Mouse (Mus musculus) adrenal gland, adult 2 months (tissue): ENCODE results near the gene Gsdma. TPM values are rescaled to one million over a fixed set of nuclear protein-coding genes. Genes with fewer than 3 reads are reported as not detected.
"Not testable (repeated sequence)": the region's sequence is repeated elsewhere in the genome, so short reads cannot be mapped to it uniquely, and the experiment has no call there.

ENCODE experiments used
- DNase-seq: peaks from one replicate; pipeline ENCODE4 v3.0.0; 2021
- polyA plus RNA-seq: library from polyadenylated mRNA; depleted of rRNA; stranded (reverse); fragments of >200 nt; gene quantifications from 2 replicates; pipeline ENCODE4 v1.2.3, GENCODE M21; 2012; rRNA removed
- total RNA-seq, 2 experiments: library from RNA; stranded (reverse); gene quantifications; 2 replicates each; pipeline ENCODE4 v1.2.3; 2021

Gsdma gene
- total and polyA plus RNA-seq, 3 experiments, result not detected

DNA sequence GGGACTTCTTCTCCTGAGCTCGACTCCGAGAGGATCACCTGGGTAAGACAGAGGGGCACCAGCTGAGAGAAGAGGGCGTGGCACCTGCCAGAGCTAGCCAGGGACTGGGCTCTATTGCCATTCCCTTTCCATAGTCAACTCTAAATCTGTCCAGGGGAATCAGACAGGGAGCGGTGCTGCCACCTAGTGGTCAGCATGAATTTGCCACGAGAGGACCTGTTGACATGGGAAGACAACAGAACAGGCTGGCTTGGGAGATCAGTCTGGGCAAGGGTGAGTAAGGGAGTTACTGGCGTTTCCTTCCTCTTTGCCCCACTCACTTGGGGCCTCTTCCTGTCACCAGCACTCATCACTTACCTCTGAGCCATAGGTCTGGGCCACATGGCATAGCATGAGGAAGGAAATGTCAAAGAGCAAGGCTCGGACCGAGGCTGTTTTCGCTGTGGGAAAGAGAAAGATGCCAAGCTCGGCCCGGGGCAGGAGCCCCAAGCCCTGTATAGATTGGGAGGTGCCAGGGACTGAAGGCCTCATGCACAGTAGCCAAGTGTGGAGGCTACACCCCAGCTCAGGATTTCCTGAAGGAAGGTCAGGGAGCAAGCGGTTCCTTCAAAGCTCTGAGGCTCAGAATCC, 46.4 kb downstream of the Gsdma start:
- DNase-seq, result peak; percentile 78

DNA sequence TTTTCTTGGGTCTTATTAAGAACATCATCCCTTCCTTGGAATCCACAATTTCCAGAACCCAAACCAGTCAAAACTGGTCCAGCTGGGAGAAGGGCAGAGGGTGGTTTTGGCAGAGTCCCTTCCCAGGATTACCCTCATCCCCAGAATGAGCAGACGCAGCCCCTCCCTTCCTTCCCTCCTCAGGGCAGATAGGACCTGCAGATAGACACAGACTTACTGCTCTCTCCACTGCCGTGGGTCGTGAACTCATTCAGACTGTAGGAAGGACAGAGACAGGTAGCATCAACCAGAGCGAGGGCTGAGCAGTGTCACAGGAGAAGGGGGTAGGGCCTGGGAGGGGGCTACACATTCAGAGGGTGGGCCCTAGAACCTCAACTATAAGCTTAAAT, 46.9 kb downstream of the Gsdma start:
- no peak for DNase-seq

DNA sequence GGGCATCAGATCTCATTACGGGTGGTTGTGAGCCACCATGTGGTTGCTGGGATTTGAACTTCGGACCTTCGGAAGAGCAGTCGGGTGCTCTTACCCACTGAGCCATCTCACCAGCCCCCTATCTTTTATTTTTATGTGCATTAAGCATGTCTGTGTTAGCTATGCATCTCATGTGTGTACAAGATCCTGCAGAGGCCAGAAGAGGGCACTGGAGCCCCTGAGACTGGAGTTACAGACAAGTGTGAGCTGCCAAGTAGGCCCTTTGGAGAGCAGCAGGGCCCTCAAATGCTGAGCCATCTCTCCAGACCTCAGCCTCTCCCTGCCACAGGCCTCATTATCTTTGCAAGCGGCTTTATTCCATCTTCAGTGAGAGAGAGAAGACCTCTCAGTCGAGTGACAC, 47.9 kb downstream of the Gsdma start:
- not testable (repeated sequence) for DNase-seq

DNA sequence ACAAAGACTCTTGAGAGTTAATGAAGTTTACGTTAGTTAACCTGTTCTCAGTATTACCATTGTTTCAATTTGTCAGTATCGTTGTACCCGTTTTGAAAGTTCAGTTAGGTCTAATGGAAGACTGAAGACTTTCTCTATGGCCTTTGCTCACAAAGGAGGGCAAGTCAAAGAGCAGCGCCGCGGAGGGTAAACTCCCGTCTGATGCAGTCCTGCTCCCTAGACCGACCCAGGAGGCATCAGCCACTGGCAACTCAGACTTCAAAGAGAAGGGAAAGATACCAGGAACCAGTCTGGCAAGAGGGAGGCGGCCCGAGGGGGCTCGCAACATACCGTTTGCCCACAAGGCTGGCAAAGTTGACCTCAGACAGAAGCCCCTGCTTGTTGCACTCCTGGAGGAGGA, 49.6 kb downstream of the Gsdma start:
- no peak for DNase-seq

DNA sequence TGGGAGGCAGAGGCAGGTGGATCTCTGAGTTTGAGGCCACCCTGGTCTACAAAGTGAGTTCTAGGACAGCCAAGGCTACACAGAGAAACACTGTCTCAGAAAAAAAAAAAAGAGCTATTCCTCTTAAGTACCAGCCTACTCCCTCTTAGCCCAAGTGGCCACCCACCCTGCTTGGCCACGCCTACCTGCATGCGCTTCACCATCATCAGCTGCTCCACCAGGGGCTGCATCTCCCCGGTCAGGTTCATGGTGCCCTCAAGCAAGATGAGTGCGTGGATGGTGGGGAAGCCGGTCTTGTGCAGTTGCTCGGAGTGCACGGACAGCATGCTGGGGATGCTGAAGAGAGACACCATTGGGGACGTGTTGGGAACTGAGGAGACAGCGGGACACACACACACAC, 51.8 kb downstream of the Gsdma start:
- no peak for DNase-seq

DNA sequence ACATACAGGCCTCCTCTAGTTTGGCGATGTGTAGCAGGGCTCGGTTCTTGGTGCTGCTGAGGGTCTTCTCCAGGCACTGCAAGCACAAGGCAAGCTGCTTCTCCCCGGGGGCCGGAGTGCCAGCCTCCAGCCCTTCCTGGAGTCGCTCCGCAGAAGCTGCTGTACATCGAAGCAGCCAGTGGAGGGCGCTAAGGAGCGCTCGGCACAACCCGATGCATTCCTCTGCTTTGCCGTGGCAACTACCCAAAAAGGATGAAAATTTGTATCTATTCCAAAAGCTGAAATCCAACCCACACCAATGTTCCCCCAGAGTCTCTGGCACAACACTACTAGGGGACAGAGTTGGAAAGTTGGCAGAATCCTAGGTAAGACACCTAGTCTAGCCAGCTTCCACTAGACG, 53.8 kb downstream of the Gsdma start:
- peak; percentile 80 for DNase-seq

DNA sequence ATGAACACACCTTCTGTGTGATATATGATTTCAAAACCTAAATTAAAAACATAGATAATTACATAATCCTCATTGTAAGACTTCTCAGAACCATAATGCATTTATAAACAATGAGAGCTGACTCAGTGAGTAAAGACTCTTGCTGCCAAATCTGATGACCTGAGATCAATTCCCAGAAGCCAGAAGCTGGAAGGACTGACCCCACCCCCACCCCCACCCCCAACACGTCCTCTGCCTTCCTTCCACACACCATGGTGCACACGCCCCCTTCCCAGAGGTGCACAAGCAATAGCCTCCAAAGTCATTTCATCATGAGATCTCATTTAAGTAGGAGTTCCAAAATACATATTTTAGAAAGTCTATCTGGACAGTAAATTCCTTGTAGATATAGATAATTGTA, 56.6 kb downstream of the Gsdma start:
- DNase-seq, result no peak

DNA sequence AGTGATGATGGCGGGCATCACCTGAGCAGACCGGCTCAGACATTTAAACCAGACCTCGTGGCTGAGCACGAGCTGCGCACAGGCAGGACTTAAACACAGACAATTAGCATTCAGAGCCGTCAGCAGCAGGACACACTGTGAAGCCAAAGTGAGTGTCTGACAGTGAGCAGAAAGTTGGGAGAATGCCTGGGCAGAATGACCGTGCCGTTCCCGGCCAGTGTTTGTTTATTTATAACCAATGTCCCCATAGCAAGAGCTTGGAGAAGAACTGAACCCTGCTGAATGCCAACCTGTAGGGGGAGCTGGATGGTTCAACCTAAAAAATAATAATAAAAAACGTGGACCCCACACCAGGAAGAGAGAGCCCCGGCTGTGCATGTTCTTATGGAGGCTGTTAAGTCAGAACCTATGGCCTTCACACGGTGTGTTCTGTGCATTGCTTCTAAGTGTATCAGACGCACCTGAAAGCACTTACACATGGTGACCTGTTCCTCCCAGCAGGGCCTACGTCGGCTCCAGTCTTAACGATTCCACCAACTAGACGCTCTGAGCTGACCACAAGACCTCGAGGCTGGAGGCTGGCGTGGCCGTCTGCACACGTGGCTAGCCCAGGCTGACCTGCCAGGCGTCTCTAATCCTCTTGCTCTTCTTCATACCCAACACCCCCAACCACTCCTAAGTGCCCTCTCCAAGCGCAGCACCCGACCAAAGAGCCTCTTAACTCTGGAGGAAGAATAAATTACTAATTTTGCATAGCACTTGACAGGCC, 57.5 kb downstream of the Gsdma start:
- DNase-seq, result peak; percentile 61

DNA sequence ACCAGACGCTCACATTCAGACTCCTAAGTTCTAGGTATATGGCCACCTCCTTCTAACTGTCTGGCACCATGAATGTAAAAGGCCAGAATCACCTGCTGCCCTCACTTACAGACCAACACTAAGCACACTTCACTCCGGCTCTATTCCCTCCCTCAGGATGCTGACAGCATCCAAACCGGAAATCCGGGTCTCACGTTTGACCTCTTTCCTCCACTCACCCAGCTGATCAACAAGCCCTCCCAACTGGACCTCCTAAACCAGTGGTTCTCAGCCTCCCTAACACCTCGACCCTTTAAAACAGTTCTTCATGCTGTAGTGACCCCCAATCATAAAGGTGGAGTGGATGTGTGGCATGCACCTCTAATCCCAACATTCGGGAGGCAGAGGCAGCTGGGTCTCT, 58.9 kb downstream of the Gsdma start:
- no peak for DNase-seq

DNA sequence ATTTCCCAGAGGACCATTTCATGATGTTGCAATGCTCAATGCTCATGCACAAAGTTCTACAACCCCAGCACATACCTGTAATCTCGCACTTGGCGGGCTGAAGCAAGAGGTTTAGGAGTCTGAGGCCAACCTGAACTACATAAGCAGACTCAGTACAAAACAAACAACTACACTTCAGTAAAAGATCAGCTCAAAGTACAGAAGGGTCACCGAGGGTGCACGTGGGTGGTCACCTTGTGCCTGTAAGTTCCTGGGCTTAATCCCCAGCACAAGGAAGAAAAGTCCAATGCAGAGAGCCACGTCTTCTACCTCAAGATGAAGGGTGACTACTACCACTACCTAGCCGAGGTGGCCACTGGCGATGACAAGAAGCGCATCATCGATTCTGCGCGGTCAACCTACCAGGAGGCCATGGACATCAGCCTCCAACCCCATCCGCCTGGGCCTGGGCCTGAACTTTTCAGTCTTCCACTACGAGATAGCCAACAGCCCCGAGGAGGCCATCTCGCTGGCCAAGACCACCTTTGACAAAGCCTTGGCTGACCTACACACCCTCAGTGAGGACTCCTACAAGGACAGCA, 61.9 kb downstream of the Gsdma start:
- no peak for DNase-seq

Other genes starting within 250 kb of the Gsdma start
- gene Mien1, start 225.4 kb upstream of the Gsdma start, total RNA-seq, result 10 to 100 TPM; 88.5 to 93.5 TPM
- 43.0 and 49.2 TPM in 2 replicates for gene Mien1, start 225.4 kb upstream of the Gsdma start, polyA plus RNA-seq
- gene Grb7, start 218.0 kb upstream of the Gsdma start, total RNA-seq, result under 1 TPM; 0.35 to 0.45 TPM
- 0.97 and 1.1 TPM in 2 replicates for gene Grb7, start 218.0 kb upstream of the Gsdma start, polyA plus RNA-seq
- gene Ikzf3, start 118.3 kb upstream of the Gsdma start, total RNA-seq, result under 1 TPM; 0.72 to 0.86 TPM
- gene Ikzf3, start 118.3 kb upstream of the Gsdma start, polyA plus RNA-seq, result 0.10 and 0.36 TPM in 2 replicates
- gene Zpbp2, start 113.3 kb upstream of the Gsdma start, total RNA-seq, result under 1 TPM; 0.66 to 0.69 TPM
- 0.10 and 0.30 TPM in 2 replicates for gene Zpbp2, start 113.3 kb upstream of the Gsdma start, polyA plus RNA-seq
- gene Ormdl3, start 77.0 kb upstream of the Gsdma start, total RNA-seq, result 100 to 1,000 TPM in 1 of 2 experiments, 10 to 100 TPM in 1; 94.9 to 180 TPM
- gene Ormdl3, start 77.0 kb upstream of the Gsdma start, polyA plus RNA-seq, result 151 and 188 TPM in 2 replicates
- not detected for gene Lrrc3c, start 66.1 kb upstream of the Gsdma start, total RNA-seq
- gene Lrrc3c, start 66.1 kb upstream of the Gsdma start, polyA plus RNA-seq, result not detected in 2 replicates
- gene Gm12355, start 38.7 kb upstream of the Gsdma start, total RNA-seq, result 10 to 100 TPM in 1 of 2 experiments, 1 to 10 TPM in 1; 6.3 to 15.3 TPM
- not detected in 2 replicates for gene Gm12355, start 38.7 kb upstream of the Gsdma start, polyA plus RNA-seq
- 10 to 100 TPM in 1 of 2 experiments, 1 to 10 TPM in 1; 4.7 to 19.4 TPM for gene Gsdma3, start 38.0 kb upstream of the Gsdma start, total RNA-seq
- not detected in 2 replicates for gene Gsdma3, start 38.0 kb upstream of the Gsdma start, polyA plus RNA-seq
- under 1 TPM; 0.35 to 0.69 TPM for gene Gsdma2, start 17.6 kb upstream of the Gsdma start, total RNA-seq
- gene Gsdma2, start 17.6 kb upstream of the Gsdma start, polyA plus RNA-seq, result 0.12 TPM in 2 replicates
- 100 to 1,000 TPM; 128 to 130 TPM for gene Psmd3, start 18.2 kb downstream of the Gsdma start, total RNA-seq
- gene Psmd3, start 18.2 kb downstream of the Gsdma start, polyA plus RNA-seq, result 177 and 195 TPM in 2 replicates
- not detected for gene Csf3, start 36.9 kb downstream of the Gsdma start, total RNA-seq
- 0.26 TPM in 1 of 2 replicates, not detected in the other for gene Csf3, start 36.9 kb downstream of the Gsdma start, polyA plus RNA-seq
- 10 to 100 TPM; 45.3 to 55.1 TPM for gene Med24, start 65.1 kb downstream of the Gsdma start, total RNA-seq
- gene Med24, start 65.1 kb downstream of the Gsdma start, polyA plus RNA-seq, result 74.3 and 99.6 TPM in 2 replicates
- 10 to 100 TPM; 84.6 to 86.1 TPM for gene Thra, start 76.3 kb downstream of the Gsdma start, total RNA-seq
- 105 and 132 TPM in 2 replicates for gene Thra, start 76.3 kb downstream of the Gsdma start, polyA plus RNA-seq
- gene Nr1d1, start 111.0 kb downstream of the Gsdma start, total RNA-seq, result 100 to 1,000 TPM; 135 to 155 TPM
- gene Nr1d1, start 111.0 kb downstream of the Gsdma start, polyA plus RNA-seq, result 404 and 577 TPM in 2 replicates
- gene Msl1, start 131.2 kb downstream of the Gsdma start, total RNA-seq, result 10 to 100 TPM; 80.9 to 98.0 TPM
- gene Msl1, start 131.2 kb downstream of the Gsdma start, polyA plus RNA-seq, result 63.2 and 65.0 TPM in 2 replicates
- 10 to 100 TPM; 30.0 to 32.3 TPM for gene Casc3, start 140.6 kb downstream of the Gsdma start, total RNA-seq
- 27.9 and 30.2 TPM in 2 replicates for gene Casc3, start 140.6 kb downstream of the Gsdma start, polyA plus RNA-seq
- gene Rapgefl1, start 172.4 kb downstream of the Gsdma start, total RNA-seq, result under 1 TPM; 0.29 to 0.79 TPM
- gene Rapgefl1, start 172.4 kb downstream of the Gsdma start, polyA plus RNA-seq, result 1.5 and 1.9 TPM in 2 replicates
- 10 to 100 TPM; 15.6 to 23.7 TPM for gene Wipf2, start 199.3 kb downstream of the Gsdma start, total RNA-seq
- gene Wipf2, start 199.3 kb downstream of the Gsdma start, polyA plus RNA-seq, result 8.9 and 13.4 TPM in 2 replicates
- under 1 TPM; 0.48 to 0.86 TPM for gene Cdc6, start 243.4 kb downstream of the Gsdma start, total RNA-seq
- 0.07 and 0.08 TPM in 2 replicates for gene Cdc6, start 243.4 kb downstream of the Gsdma start, polyA plus RNA-seq